Comparison of ENCODE assay signal across 20 mouse cellular contexts in the genomic region with DNA sequence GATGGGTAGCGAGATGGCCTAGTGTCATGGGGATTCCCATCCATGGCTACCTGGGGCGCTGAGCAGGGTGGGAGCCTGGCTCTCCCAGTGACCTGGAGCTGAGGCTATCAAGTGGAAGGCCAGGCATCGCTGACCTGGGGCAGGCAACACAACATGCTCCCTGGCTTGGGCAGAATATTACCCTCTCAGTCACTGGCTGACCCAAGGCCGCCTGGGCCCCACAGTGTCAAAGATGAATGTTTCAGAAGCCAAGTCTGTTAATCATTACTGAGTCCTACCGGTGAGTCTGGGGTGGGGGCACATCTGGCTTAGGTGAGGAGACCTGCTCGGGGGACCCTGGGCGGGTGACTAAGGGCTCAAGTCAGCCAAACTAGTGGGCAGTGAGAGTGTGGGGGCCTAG. TPM values are rescaled to one million over a fixed set of nuclear protein-coding genes. Genes with fewer than 3 reads are reported as not detected.
DNase-seq lines count a peak whose midpoint lies in the region; ATAC-seq and TF ChIP-seq lines count a peak whose summit lies in the region.
"Had no signal": no experiment of that assay in that cellular context is flagged by ENCODE, and none has a peak within 500 bp of the region (broad histone marks: within the 10 kb centered on the region; RNA-seq: fewer than 3 reads in every experiment).

No protein-coding gene starts in this region.

- no peaks in the 10 kb centered on the region for H3K36me3 ChIP-seq in kidney, adult 2 months (ENCODE audit: control insufficient read depth, insufficient read depth, low read length)
- H3K36me3 ChIP-seq in liver, embryonic 13.5 days = no peaks in the 10 kb centered on the region
- H3K36me3 ChIP-seq: embryonic facial prominence, embryonic 12.5 days; heart, embryonic 15.5 days; limb, embryonic 15.5 days had no signal

- no peak overlapping the region for H3K4me3 ChIP-seq in kidney, adult 2 months (ENCODE audit: insufficient read depth, low read depth, low read length)
- H3K4me3 ChIP-seq in liver, embryonic 13.5 days (replicated peaks) = no peak overlapping the region
- H3K4me3 ChIP-seq in left cerebral cortex, adult 2 months = no peak overlapping the region
- H3K4me3 ChIP-seq: embryonic facial prominence, embryonic 12.5 days; heart, embryonic 15.5 days; limb, embryonic 15.5 days had no signal

- no peak overlapping the region for H3K4me2 ChIP-seq in liver, embryonic 13.5 days
- H3K4me2 ChIP-seq: embryonic facial prominence, embryonic 12.5 days; heart, embryonic 15.5 days; limb, embryonic 15.5 days had no signal

- H3K9me3 ChIP-seq in liver, embryonic 13.5 days (replicated peaks) = no peaks in the 10 kb centered on the region
- H3K9me3 ChIP-seq: embryonic facial prominence, embryonic 12.5 days; heart, embryonic 15.5 days; limb, embryonic 15.5 days had no signal

- H3K27me3 ChIP-seq in kidney, adult 2 months (replicated peaks; ENCODE audit: control insufficient read depth, insufficient read depth, low read length) = no peaks in the 10 kb centered on the region
- no peaks in the 10 kb centered on the region for H3K27me3 ChIP-seq in liver, embryonic 13.5 days
- H3K27me3 ChIP-seq: embryonic facial prominence, embryonic 12.5 days; heart, embryonic 15.5 days; limb, embryonic 15.5 days had no signal

- no peak for TF ChIP-seq POLR2A in kidney, adult 2 months (IDR thresholded peaks at IDR 0.05; ENCODE audit: low read depth, low read length)

- no peak overlapping the region for H3K9ac ChIP-seq in liver, embryonic 13.5 days
- H3K9ac ChIP-seq: embryonic facial prominence, embryonic 12.5 days; heart, embryonic 15.5 days; limb, embryonic 15.5 days had no signal

- intact Hi-C loops in left cerebral cortex, adult 2 months (cut with DNase I) = no loop called here

- H3K4me1 ChIP-seq in kidney, adult 2 months (ENCODE audit: control insufficient read depth, insufficient read depth, low read length) = no peaks in the 10 kb centered on the region
- no peaks in the 10 kb centered on the region for H3K4me1 ChIP-seq in liver, embryonic 13.5 days (replicated peaks)
- H3K4me1 ChIP-seq: embryonic facial prominence, embryonic 12.5 days had no signal

- no peak overlapping the region for H3K27ac ChIP-seq in kidney, adult 2 months (ENCODE audit: insufficient read depth, low read depth, low read length)
- H3K27ac ChIP-seq in liver, embryonic 13.5 days = peak overlapping the region; percentile 4; the same call in 1 of the 2 replicates
- no peak overlapping the region for H3K27ac ChIP-seq in left cerebral cortex, adult 2 months
- H3K27ac ChIP-seq: embryonic facial prominence, embryonic 12.5 days; heart, embryonic 15.5 days; limb, embryonic 15.5 days had no signal

- TF ChIP-seq CTCF in kidney, adult 2 months (conservative IDR thresholded peaks at IDR 0.05; ENCODE audit: insufficient read depth, insufficient read length, low read depth, low read length) = no peak
- no peak for TF ChIP-seq CTCF in left cerebral cortex, adult 2 months (IDR thresholded peaks at IDR 0.05)

- peak; percentile 74 for ATAC-seq in liver, embryonic 13.5 days (ENCODE audit: low read depth)
- no peak for ATAC-seq in activated CD4-positive, CD25-positive, alpha-beta regulatory T cell, adult 4 months
- ATAC-seq: forebrain, embryonic 16.5 days; midbrain, embryonic 16.5 days had no signal

- 50% methylated on average over 7 of the region's 7 CpGs for WGBS in kidney, adult 2 months
- 52% methylated on average over 7 of the region's 7 CpGs for WGBS in liver, embryonic 13.5 days (ENCODE audit: insufficient replicate concordance)

- peak; percentile 45 for DNase-seq in kidney, adult 2 months
- DNase-seq in kidney, postnatal 14 days = peak; percentile 27
- no peak for DNase-seq in liver, embryonic 13.5 days
- DNase-seq in ovary, postnatal 36 days (ENCODE audit: low spot score) = no peak
- DNase-seq in left cerebral cortex, adult 2 months (ENCODE audit: extremely low spot score in 1 of 2, low spot score in 2 of 2) = no peak
- DNase-seq in neural tube, embryonic 10.5 days (ENCODE audit: extremely low spot score, low spot score) = no peak
- DNase-seq: adrenal gland, postnatal 36 days; cerebellum, adult 2 months; heart, adult 18-20 months; lung, postnatal 14 days; thymus, adult 2 months had no signal

RNA-seq across cellular contexts. Expression of a gene that starts 22.3 kb away (rescaled TPM):
- 3.3 and 3.9 TPM in 2 replicates for polyA plus RNA-seq in kidney, adult 2 months (2012; rRNA removed)
- polyA plus RNA-seq in liver, embryonic 13.5 days (2015; fragmentation: Nextera tagmentation; extraction: Ambion mirVana) = 0.14 and 0.24 TPM in 2 replicates
- total RNA-seq in left cerebral cortex, adult 2 months (2021) = 1 to 10 TPM in 1 of 2 experiments, under 1 TPM in 1; 1.00 to 1.4 TPM
- under 1 TPM in 1 of 2 experiments, not detected in 1; 0.17 TPM for polyA plus RNA-seq in activated CD4-positive, CD25-positive, alpha-beta regulatory T cell, adult 4 months (2017; shearing (Covaris generic))
- total RNA-seq: common myeloid progenitor, adult 5-6 weeks; hematopoietic stem cell, adult 5-6 weeks; megakaryocyte-erythroid progenitor cell, adult 5-6 weeks had no signal

RNA-seq across cellular contexts. Expression of a gene that starts 37.0 kb away (rescaled TPM):
- 0.07 and 0.34 TPM in 2 replicates for polyA plus RNA-seq in kidney, adult 2 months (2012; rRNA removed)
- polyA plus RNA-seq in liver, embryonic 13.5 days (2015; fragmentation: Nextera tagmentation; extraction: Ambion mirVana) = 0.02 TPM in 1 of 2 replicates, not detected in the other
- 1 to 10 TPM; 4.8 to 5.0 TPM for total RNA-seq in left cerebral cortex, adult 2 months (2021)
- polyA plus RNA-seq in activated CD4-positive, CD25-positive, alpha-beta regulatory T cell, adult 4 months (2017; shearing (Covaris generic)) = not detected
- total RNA-seq: common myeloid progenitor, adult 5-6 weeks; hematopoietic stem cell, adult 5-6 weeks; megakaryocyte-erythroid progenitor cell, adult 5-6 weeks had no signal

Comparison
In these comparisons a context has a peak if more than half of its experiments do, and no peak if none do; other contexts are left out.
1. DNase-seq: peak in kidney, adult 2 months (single experiment) and kidney, postnatal 14 days (single experiment); none in liver, embryonic 13.5 days (single experiment), ovary, postnatal 36 days (single experiment), left cerebral cortex, adult 2 months (0 of 2) and neural tube, embryonic 10.5 days (single experiment).